Mouse (Mus musculus) gastrocnemius, postnatal 36 days (tissue): Measurements from ENCODE around the gene Furin. TPM values are rescaled to one million over a fixed set of nuclear protein-coding genes. Genes with fewer than 3 reads are reported as not detected.
A peak's percentile ranks its signal among the peaks of the same experiment; 100 is the strongest.

Experiments
- DNase-seq, 2 experiments: peaks; one replicate each; pipeline ENCODE4 v3.0.0; 2022
- intact Hi-C: fragments of 180-260 bp; cut with DNase I; formaldehyde crosslinking; loops from one replicate; pipeline ENCODE4 v1.15.1; 2025
- total RNA-seq, 2 experiments: library from RNA; stranded (reverse); gene quantifications; 2 replicates each; pipeline ENCODE4 v1.2.3; 2021

Furin gene
- total RNA-seq, 2 experiments from 2014 or later = 40.7 to 48.6 TPM

DNA sequence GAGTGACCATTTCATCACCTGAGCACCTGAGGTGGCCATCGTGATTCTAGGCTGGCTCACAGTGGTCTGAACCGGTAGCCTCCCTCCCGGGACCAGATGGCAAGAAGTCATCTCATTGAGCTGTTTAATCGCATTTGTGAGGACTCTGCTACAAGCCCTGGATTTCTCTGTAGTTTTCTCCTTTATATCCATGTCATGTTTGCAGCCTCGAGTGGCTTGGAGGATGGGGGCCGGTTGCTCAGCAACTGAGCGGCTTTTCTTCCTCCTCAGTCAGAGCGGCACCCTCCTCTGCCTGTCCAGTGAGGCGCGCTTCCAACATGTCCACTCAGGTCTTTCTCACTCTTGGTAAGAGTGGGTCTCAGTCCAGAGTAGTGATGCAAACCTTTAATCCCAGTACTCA lies 29.0 kb downstream of the Furin start:
- intact Hi-C loops = no loop called here
- DNase-seq = no peak

DNA sequence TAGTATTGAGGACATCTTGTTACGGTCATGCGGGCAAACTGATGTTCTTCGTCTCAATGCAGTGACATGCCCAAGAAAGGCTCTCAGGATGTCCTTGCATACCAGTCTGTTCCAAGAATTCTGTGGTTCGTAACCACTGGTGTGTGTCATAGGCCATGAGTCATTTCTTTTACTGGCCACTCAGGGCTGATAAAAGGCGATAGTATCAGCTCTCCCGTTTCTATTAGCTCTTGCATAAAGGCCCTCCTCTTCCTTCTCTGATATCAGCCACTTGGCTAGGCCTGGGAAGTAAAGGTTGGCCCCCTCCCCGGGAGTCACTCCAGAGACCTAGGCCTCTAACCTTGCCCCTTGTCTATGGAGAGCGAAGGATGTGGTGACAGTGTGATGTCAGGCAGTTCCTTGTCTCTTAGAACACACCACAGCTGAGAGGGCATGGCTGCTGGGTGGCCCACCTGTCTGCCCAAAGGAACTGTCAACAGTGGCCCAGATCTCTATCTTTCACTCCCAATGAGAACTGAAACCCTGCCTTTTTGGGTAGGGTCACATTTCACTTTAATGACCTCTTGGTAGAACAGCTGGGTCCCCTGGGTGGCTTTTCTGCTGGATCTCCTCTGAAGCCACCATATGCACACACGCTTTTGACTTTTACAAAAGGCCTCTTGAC lies 29.7 kb downstream of the Furin start:
- no peak for DNase-seq
- intact Hi-C loops = no loop called here

DNA sequence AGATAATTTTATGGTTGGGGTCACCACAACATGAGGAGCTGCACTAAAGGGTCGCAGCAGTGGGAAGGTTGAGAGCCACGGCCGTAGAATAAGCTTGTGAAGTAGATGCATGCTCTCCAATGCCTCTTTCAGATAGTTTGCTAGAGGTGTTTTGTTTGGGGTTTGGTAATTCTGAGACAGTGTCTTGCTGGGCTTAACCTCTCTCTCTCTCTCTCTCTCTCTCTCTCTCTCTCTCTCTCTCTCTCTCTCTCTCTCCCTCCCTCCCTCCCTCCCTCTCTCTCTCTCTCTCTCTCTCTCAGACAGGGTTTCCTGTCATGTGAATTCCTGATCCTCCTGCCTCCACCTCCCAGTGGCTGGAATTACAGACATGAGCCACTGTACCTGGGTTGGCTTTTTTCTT lies 30.5 kb downstream of the Furin start:
- intact Hi-C loops = loop anchor here (5.0 kb wide), 1 partner anchor 232 kb away; no protein-coding TSS in a partner anchor
- no peak for DNase-seq

DNA sequence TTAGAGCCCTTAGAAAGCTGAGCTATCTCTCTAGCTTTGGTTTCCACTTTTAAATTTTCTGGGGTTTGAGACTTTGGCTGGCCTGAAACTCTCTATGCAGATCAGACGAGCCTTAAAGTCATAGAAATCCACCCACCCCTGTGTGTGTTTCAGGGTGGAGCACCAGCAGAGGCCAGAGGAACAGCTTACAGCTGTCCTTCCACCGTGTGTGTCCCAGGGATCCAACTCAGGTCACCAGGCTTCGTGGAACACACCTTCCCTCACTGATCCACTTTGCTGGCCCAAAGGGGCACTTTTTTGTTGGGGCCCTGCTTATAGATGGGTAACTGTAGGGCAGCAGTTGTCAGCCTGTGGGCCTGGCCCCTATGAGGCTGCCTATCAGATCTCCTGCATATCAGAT lies 31.0 kb downstream of the Furin start:
- intact Hi-C loops = loop anchor here (5.0 kb wide), 1 partner anchor 232 kb away; no protein-coding TSS in a partner anchor
- DNase-seq = no peak

DNA sequence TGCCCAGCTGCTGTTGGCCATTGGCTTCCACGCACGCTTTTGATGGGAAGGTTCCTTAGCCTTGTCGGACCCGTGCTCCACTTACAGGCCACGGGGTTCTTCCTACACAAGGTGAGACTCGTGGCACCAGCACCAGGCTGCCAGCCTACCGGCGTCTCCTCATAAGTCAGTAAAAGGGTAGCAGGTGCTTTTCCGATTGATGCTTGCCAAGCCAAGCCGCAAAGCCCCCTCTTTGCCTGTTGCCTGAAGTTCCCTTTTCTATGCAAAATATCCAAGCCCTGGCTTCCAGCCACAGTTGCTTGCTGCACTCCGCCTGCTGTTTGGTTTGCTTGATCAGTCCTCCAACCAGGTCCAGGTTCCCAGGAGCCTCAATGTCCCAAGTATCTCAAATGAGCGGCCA lies 31.4 kb downstream of the Furin start:
- DNase-seq = no peak
- intact Hi-C loops = loop anchor here (5.0 kb wide), 1 partner anchor 232 kb away; no protein-coding TSS in a partner anchor

DNA sequence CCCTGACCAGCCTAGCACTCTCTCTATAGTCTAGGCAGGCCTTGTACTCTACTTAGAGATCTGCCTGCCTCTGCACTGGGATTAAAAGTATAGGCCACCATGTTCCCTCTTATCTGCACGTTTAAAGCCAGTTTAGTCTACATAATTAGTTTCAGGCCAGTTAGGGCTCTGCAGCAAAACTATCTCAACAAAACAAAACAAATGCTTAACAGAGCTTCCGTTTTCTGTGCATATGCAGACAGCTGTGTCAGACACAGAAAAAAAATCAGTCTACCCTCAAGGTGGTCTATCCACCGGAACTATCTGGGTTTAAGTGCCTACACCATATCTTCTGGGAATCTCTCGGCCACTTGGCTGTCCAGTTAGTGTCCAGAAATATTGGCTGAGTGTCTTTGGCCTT lies 31.9 kb downstream of the Furin start:
- intact Hi-C loops = loop anchor here (5.0 kb wide), 1 partner anchor 231 kb away; no protein-coding TSS in a partner anchor

DNA sequence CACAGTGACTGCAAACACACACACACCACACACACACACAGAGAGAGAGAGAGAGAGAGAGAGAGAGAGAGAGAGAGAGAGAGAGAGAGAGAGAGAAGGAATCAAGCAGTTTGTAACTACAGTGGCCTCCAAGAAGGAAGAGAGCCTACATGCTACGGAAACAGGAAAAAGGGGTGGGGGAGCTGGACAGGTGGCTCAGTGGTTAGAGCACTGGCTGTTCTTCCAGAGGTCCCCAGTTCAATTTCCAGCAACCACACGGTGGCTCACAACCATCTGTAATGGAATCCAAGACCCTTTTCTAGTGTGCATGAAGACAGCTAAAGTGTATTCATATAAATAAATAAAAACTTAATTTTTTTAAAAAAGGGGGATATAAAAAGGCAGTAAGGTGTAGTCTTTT lies 32.6 kb downstream of the Furin start:
- no peak for DNase-seq
- intact Hi-C loops = loop anchor here (5.0 kb wide), 1 partner anchor 230 kb away; no protein-coding TSS in a partner anchor

More for the DNA sequence above, 31.9 kb downstream of the Furin start:
- DNase-seq = no peak

DNA sequence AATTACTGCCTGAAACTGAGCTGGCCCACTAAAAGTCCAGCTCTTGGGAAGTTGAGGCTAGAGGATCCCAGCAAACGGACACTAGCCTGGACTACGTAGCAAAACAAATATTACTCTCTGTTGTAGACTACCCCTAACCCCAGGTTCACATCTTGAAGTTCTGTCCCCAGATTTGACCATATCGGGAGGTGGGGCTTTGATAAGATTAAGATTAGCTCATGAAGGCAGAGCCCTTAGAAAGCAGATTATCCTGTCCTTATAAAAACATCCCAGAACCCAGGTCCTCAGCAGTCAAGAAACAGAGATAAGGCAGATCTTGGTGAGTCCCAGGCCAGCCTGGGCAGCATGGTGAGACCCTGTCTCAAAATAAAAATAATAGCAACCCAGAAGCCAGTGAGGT lies 33.1 kb downstream of the Furin start:
- DNase-seq = no peak
- intact Hi-C loops = loop anchor here (5.0 kb wide), 1 partner anchor 230 kb away; no protein-coding TSS in a partner anchor

DNA sequence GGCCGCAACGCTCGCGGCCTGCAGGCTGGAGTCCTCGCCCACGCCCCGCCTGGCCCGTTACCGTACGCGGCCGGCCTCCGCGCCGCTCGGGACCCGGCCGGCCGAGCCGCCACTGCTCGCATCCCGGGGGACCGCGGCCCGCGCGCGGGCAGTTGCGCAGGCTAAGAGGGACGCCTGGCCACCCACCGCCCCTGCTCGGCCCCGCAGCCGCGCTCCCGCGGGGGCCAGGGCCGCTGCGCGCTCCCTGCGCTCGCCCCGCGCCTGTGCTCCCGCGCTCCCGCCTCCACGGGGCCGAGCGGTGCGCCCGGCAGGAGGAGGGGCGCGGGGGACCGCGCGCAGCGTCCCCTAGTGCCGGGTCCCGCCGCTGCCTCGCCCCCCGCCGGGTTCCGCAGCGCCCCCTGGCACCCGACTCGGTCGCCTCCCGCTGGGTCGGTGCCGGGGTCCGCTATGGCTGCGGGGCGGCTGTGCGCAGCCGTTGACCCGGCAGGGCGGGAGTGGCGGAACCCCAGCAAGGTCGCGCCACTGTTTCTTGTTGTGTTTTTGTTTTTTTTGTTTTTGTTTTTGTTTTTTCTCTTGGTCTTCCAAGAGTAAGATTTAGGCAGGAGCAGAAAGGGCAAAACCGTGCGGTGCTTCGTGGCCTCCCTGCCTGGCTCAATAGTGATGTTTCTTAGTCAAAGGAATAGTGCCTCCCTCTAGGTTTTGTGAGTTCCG lies 34.0 kb downstream of the Furin start, which contains the start of gene Man2a2:
TSS of gene Man2a2 (minus strand) at position 335 of the 711 bp plus-strand sequence.
- peak; percentile 69 to 72 for DNase-seq
- intact Hi-C loops = loop anchor here (1.0 to 5.0 kb wide), 2 partner anchors 31 to 229 kb away; no protein-coding TSS in a partner anchor

DNA sequence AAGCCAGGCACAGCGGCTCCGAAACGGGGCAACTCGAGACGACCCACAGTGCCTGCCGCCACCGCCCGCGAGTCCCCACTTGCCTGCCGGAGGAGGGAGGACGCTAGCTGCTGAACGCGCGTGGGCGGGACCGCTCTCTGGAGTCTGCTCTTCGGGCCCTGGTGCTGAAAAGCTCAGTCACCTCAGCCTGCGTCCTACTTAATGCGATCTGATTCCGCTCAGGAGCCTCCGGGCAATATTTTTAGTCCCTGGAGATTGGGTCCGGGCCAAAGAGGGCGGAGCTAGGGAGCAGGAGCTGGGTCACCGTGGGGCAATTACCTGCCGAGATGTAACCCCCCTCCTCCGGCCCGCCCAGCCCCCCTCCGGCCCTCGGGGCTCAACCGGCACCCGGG lies 34.6 kb downstream of the Furin start:
- DNase-seq = peak; percentile 84 to 85
- intact Hi-C loops = loop anchor here (1.0 to 5.0 kb wide), 2 partner anchors 30 to 228 kb away; no protein-coding TSS in a partner anchor

DNA sequence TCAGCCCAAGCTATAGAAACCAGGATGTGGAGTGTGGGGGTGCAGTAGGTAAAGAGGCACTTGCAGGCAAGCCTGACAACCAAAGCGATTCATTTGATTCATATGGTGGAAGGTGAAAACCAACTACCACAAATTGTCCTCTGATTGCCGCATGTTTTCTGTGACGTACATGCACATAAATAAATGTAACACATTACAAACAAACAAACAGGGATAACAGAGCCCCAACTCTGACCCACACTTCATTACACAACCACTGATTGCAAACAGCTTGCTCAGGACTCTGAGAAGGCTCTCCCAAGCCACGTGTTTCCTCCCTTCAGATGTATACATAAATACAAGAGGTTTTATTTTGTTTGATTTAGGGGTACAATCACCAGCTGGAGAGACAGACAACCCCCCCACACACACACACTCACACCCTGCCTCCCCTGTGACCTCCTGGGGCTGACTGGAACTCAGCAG lies 35.2 kb downstream of the Furin start:
- intact Hi-C loops = loop anchor here (5.0 kb wide), 1 partner anchor 228 kb away; no protein-coding TSS in a partner anchor
- no peak for DNase-seq

DNA sequence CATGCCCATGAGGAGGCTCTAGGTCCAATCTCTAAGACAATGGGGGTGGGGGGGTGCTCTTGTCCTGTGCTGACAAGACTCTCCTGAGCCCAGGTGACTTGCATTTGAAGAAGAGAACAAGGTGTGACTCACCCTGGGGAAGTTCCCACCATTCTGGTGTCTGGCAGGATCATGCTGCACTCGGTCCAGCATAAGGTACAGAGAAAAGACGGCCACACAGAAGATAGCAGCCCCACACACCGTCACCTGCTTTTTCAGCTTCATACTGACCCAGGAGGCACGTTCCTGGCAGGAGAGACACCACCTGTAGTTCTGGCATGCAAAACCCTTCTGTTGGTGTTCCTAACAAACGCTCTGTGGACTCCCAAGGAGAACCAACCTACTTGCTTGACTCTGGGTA lies 35.8 kb downstream of the Furin start:
- intact Hi-C loops = no loop called here
- DNase-seq = no peak

DNA sequence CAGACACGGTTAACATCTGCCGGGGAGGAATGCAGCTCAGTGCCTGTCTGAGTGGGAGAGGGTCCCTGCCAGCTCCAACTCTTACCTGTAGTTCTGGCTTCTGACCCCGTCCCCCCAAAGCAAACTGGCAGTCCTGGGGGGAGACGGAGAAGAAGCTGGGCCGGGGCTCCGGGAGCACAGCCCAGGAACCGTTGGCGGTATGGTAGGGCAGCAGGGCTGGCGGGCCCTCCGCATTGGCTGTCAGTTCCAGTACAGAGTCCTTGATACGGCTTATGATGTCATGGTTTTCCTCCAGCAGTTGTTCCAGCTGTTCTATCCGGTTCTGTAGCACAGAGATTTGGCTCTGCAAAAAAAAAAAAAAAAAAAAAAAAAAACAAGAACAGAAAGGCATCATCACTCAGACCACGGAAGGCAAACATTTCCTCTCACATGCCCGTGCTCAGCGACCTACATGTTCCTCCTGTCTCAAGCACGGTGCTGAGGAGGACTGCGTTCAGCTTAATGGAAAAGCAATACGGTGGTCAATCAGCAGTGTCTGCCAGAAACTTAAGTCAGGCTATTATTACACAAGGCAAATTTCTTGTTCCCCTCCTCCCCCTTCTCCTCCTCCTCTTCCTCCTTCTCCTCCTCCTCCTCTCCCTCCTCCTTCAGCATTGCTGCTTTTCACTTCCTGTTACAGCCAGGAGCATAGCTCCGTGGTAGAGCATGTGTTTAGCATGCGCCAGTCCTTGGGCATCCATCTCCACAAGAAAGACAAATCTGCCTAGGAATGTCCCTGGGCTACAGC lies 36.4 kb downstream of the Furin start:
- DNase-seq = no peak
- intact Hi-C loops = no loop called here

DNA sequence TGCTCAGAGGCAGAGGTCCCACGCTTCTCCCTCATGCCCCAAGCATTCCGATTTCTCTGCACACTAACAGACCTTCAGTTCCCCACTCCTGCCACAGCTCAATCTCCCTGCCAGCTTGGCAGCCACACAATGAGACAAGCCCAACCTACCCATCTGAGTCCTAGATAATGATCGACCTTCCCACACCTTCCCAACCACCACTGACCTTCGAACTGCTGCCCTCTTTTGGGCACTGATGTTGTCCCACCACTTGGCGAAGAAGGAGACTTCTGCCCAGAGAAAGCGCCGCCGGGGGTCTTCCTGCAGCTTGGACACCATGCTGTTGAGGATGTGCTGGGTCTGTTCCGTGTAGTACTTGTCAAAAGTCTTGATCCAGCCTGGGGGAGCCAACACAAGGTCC lies 37.2 kb downstream of the Furin start:
- no peak for DNase-seq
- intact Hi-C loops = no loop called here

DNA sequence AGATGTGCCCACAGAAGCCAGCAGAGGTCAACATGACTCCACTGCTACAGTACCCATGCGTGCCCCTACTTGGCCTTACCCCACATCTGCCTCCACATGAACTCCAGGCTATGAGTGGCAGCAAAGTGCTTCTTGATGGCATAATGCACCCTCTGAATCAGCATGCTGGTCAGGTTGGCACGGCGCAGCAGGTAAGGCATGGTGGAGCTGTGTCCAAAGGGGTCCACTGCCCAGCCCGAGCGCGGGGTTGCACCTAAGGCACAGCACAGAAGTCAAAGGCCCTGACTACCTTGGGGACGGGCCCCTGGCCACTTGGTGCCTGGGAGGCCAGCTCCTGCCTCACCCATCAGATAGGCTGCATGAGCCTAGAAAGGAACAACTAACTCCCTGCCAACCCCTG lies 38.0 kb downstream of the Furin start:
- intact Hi-C loops = no loop called here
- no peak for DNase-seq

DNA sequence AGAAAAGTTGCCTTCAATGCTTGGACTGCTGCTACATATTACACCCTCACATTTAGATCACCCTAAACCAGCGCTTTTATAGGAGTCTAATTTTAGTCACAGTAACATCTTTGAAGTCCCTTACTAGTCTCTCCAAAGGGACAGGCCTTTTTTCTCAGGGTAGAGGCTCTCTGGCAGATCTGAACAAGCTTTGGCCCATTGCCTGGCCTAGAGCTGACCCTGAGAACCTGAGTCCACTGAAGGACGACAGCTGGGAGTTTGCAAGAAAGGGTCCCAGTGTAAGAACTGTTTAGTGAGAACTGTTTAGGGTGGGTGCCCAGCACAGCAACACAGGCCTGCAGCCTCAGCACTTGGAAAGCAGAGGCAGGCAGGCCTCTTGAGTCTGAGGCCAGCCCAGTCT lies 39.5 kb downstream of the Furin start:
- no peak for DNase-seq
- intact Hi-C loops = no loop called here

DNA sequence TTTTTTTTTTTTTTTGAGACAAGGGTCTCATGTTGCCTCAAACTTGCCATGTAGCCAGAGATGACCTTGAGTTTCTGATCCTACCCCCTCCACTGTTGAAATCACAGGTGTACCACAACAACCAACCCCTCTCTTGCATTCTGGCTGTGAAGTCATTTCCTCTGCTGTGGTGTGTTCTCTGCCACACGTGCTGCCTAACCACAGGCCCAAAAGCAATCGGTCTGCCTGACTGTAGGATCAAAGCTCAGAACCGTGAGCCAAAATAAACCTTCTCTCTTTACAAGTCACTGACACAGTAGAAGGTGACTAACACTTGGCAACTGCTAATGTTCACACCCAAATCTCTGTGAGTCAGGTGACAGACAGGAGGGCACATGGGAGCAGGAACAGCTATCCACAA lies 44.8 kb downstream of the Furin start:
- DNase-seq = no peak
- intact Hi-C loops = no loop called here

DNA sequence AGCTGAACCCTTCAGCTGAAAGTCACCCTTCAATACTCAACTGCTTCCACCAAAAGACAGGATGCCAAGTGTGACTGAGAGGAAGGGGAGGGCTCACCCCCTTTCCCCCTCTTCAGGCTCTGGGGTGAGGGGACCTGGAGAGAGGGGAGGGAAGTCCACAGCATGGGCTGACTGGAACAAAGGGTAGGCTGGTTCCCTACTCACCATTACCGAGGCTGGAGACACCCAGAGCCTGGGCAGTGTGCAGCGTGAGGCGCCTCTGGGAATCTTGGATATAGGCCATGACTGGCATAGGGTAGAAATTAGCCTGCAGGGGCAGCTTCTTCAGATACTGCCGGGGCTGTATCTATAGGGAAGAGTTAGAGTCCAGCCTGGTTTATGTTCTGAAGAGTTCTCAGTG lies 47.2 kb downstream of the Furin start:
- intact Hi-C loops = no loop called here
- no peak for DNase-seq

DNA sequence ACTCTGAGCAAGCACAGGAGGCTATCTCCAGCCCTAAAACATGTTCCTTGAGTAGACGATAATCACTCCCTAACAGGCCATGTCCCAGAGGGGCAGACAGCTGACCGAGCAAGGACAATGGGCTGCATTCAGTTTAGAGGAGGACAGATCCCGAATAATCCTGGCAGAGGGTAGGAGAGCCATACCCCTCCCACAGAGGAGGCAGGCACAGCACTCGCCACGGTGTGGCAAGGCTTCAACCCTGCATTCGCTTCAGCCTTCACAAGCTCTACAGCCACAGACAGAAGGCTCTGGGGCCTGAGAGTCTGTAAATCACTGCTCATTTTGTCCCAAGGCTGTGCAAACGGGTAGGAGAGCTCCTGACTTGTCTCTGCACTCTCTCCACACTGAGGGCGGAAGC lies 48.1 kb downstream of the Furin start:
- no peak for DNase-seq
- intact Hi-C loops = no loop called here

DNA sequence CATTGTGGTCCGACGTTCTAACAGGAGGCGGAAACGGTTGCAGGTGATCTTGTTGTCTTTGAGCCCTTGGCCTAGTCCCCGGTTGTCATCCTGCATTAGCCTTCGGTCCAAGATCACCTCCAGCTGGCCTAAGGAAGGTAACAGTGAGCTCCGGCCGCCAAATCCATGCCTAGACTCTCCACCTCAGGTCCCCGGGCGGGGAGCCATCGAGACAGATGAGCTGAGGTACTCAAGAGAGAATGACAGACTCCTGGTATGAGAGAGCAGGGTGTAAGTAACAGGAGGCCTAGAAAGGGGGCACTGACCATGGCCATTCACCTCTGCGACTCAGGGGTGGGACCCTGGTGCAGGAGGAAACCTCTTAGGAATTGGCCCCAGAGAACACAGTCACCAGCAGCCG lies 48.9 kb downstream of the Furin start:
- no peak for DNase-seq
- intact Hi-C loops = no loop called here

DNA sequence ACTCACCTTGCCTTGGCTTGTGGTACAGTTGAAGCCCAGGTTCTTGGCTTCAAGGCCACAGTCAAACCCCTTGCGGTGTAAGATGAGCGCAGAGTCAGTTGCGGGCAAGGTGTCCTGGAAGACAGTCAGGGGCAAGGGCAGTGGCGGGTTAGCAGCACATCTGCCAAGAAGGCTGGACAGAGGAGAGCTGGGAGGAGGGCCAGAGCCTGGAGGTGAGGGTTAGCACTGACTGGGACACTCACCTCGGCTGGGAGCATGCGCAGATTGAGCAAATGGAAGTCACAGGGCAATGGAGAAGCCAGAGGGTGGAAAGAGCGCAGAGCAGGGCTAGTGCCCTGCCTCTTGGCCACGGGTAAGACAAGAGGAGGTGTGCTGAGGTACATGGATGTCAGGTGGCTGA lies 52.3 kb downstream of the Furin start:
- peak; percentile 39 to 45 for DNase-seq
- intact Hi-C loops = no loop called here
